Mouse (Mus musculus): ENCODE results near the gene Naa35. TPM values are rescaled to one million over a fixed set of nuclear protein-coding genes. Genes with fewer than 3 reads are reported as not detected.

Gene Naa35
- polyA plus RNA-seq, 1 experiment: 16.2 TPM

DNA sequence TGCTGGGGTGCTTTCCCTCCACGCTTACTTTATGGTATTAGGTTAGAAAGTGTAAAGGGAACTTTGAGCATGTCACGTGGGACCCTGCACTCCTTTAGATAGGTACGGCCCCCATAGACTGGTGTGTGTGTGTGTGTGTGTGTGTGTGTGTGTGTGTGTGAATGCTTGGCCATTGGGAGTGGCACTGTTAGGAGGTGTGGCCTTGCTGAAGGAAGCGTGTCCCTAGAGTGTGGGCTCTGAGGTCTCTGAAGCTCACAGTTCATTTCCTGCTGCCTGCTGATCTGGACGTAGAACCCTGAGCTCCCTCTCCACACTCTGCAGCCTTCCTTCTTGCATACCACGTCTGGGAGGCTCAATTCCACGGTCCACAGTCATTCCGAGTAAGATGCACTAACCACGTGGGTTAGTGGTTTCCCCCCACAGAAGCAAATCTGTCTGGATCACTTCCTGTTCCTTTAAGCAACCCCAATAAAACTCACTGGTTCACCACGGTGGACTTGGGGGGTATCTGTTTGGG is 71.3 kb downstream of the Naa35 start:
- TF ChIP-seq POLR2A (IDR thresholded peaks at IDR 0.05; ENCODE audit: low read depth, low read length) (peak; percentile 35; the same call in 1 of the 2 replicates), CTCF (IDR thresholded peaks at IDR 0.05; ENCODE audit: extremely low read depth, insufficient read depth, insufficient read length, insufficient replicate concordance) (no peak)
- Histone ChIP-seq H3K4me1 (ENCODE audit: control insufficient read depth, insufficient read depth, insufficient read length) (peaks cover 16% of the 10 kb centered on the region), H3K4me3 (ENCODE audit: extremely low read depth, insufficient read depth, insufficient read length) (peak overlapping the region; percentile 7; the same call in 1 of the 2 replicates), H3K36me3 (ENCODE audit: control insufficient read depth, insufficient read depth, low read length) (no peaks in the 10 kb centered on the region), H3K27ac (ENCODE audit: insufficient read depth, low read length) (peak overlapping the region; percentile 55), H3K27me3 (ENCODE audit: control insufficient read depth, insufficient read depth, low read length) (no peaks in the 10 kb centered on the region)
- peak; percentile 56 to 70 for DNase-seq (ENCODE audit: low read depth in 1 of 2, low spot score in 2 of 2)
- WGBS: 4% methylated on average over 10 of the region's 10 CpGs

DNA sequence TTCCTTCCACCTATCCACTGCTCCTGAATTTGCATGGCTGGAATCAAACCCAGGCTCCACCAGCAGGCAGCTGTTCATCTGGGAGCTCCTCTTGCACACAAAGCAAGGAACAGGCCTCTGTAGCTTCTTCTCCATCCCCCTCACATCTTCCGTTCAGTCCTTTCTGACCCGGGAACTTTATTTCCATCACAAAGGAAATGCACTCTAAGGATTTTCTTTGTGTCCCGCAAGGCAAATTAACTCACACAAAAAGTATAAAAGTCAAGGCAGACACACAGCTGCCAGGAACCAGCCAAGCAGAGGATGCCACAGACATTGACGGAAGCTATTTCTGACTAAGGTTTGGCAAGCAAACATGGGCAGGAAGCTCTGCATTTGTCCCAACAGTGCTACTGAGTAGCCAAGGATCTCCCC is 71.9 kb downstream of the Naa35 start:
- TF ChIP-seq POLR2A (IDR thresholded peaks at IDR 0.05; ENCODE audit: low read depth, low read length) (no peak), CTCF (IDR thresholded peaks at IDR 0.05; ENCODE audit: extremely low read depth, insufficient read depth, insufficient read length, insufficient replicate concordance) (no peak)
- no peak for DNase-seq (ENCODE audit: low read depth in 1 of 2, low spot score in 2 of 2)
- Histone ChIP-seq H3K36me3 (ENCODE audit: control insufficient read depth, insufficient read depth, low read length) (0 out of 2 replicates have a peak, but pooled peaks cover 2% of the 10 kb centered on the region), H3K27me3 (ENCODE audit: control insufficient read depth, insufficient read depth, low read length) (no peaks in the 10 kb centered on the region), H3K27ac (ENCODE audit: insufficient read depth, low read length) (peak overlapping the region; percentile 55), H3K4me3 (ENCODE audit: extremely low read depth, insufficient read depth, insufficient read length) (no peak overlapping the region), H3K4me1 (ENCODE audit: control insufficient read depth, insufficient read depth, insufficient read length) (peaks cover 16% of the 10 kb centered on the region)
- WGBS: 29% methylated on average over 4 of the region's 4 CpGs

DNA sequence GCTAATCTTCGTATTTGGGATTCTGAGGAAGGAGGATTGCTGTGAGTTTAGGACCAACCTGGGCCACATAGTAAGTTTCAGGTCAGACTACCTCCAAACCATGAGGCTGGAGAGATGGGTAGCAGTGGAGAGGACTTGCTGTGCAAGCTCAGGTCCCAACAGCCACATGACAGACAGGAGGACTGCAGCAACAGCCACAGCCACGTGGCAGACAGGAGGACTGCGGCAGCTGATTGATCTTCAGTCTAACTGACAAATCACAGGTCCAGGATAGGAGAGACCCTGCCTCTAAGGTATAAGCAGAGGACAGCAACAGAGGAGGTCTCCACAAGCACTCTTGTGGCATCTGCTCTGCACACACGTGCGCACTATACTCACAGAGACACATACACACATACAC is 72.7 kb downstream of the Naa35 start:
- 0 out of 2 replicates have a peak, but pooled peaks cover 2% of the 10 kb centered on the region for H3K36me3 ChIP-seq (ENCODE audit: control insufficient read depth, insufficient read depth, low read length)
- no peak for TF ChIP-seq POLR2A (IDR thresholded peaks at IDR 0.05; ENCODE audit: low read depth, low read length)
- no peak for TF ChIP-seq CTCF (IDR thresholded peaks at IDR 0.05; ENCODE audit: extremely low read depth, insufficient read depth, insufficient read length, insufficient replicate concordance)
- DNase-seq (ENCODE audit: low read depth in 1 of 2, low spot score in 2 of 2): no peak
- H3K4me3 ChIP-seq (ENCODE audit: extremely low read depth, insufficient read depth, insufficient read length): no peak overlapping the region
- whole genome bisulfite sequencing: 80% methylated on average over 5 of the region's 5 CpGs
- no peak overlapping the region for H3K27ac ChIP-seq (ENCODE audit: insufficient read depth, low read length)
- H3K4me1 ChIP-seq (ENCODE audit: control insufficient read depth, insufficient read depth, insufficient read length): peaks cover 16% of the 10 kb centered on the region
- H3K27me3 ChIP-seq (ENCODE audit: control insufficient read depth, insufficient read depth, low read length): no peaks in the 10 kb centered on the region

DNA sequence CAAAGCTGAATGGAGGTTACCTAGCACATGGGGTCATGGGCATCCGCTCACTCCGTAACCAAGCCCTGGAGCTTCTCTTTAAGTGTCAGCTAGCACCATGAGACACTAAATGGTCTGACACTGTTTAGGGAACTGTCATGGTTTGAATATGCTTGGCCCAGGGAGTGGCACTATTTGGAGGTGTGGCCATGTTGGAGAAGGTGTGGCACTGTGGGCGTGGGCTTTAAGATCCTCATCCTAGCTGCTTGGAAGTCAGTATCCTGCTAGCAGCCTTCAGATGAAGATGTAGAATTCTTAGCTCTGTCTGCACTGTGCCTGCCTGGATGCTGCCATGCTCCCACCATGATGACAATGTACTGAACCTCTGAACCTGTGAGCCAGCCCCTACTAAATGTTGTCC is 75.3 kb downstream of the Naa35 start:
- H3K27me3 ChIP-seq (ENCODE audit: control insufficient read depth, insufficient read depth, low read length): no peaks in the 10 kb centered on the region
- H3K4me3 ChIP-seq (ENCODE audit: extremely low read depth, insufficient read depth, insufficient read length): no peak overlapping the region
- no peak for DNase-seq (ENCODE audit: low read depth in 1 of 2, low spot score in 2 of 2)
- peaks cover 9% of the 10 kb centered on the region for H3K36me3 ChIP-seq (ENCODE audit: control insufficient read depth, insufficient read depth, low read length)
- TF ChIP-seq CTCF (IDR thresholded peaks at IDR 0.05; ENCODE audit: extremely low read depth, insufficient read depth, insufficient read length, insufficient replicate concordance) (no peak), POLR2A (IDR thresholded peaks at IDR 0.05; ENCODE audit: low read depth, low read length) (no peak)
- no peak overlapping the region for H3K27ac ChIP-seq (ENCODE audit: insufficient read depth, low read length)
- 98% methylated on average over 3 of the region's 3 CpGs for WGBS
- peaks cover 13% of the 10 kb centered on the region for H3K4me1 ChIP-seq (ENCODE audit: control insufficient read depth, insufficient read depth, insufficient read length)

DNA sequence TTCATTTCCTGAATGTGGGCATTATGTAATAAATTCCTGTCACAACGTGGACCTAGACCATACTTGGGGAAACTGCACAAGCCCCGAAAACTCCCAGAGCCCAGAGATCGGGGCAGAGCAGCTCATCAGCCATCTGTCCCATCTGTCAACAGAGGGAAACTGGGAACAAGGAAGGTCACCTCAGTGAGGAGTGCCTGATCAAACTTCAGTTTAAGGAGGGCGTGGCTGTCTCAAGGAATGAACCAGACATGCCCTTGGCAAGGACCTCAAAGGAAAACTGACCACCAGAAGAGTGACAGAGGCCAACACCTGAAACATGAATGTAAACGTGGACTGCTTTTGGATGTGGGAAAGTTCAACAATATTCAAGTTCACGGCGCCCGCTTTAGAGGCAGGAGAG is 76.3 kb downstream of the Naa35 start:
- H3K4me3 ChIP-seq (ENCODE audit: extremely low read depth, insufficient read depth, insufficient read length): no peak overlapping the region
- no peaks in the 10 kb centered on the region for H3K27me3 ChIP-seq (ENCODE audit: control insufficient read depth, insufficient read depth, low read length)
- TF ChIP-seq POLR2A (IDR thresholded peaks at IDR 0.05; ENCODE audit: low read depth, low read length) (no peak), CTCF (IDR thresholded peaks at IDR 0.05; ENCODE audit: extremely low read depth, insufficient read depth, insufficient read length, insufficient replicate concordance) (no peak)
- 88% methylated on average over 8 of the region's 8 CpGs for WGBS
- peaks cover 7% of the 10 kb centered on the region; the same call in 1 of the 2 replicates for H3K4me1 ChIP-seq (ENCODE audit: control insufficient read depth, insufficient read depth, insufficient read length)
- H3K36me3 ChIP-seq (ENCODE audit: control insufficient read depth, insufficient read depth, low read length): peaks cover 9% of the 10 kb centered on the region
- no peak for DNase-seq (ENCODE audit: low read depth in 1 of 2, low spot score in 2 of 2)
- H3K27ac ChIP-seq (ENCODE audit: insufficient read depth, low read length): no peak overlapping the region

DNA sequence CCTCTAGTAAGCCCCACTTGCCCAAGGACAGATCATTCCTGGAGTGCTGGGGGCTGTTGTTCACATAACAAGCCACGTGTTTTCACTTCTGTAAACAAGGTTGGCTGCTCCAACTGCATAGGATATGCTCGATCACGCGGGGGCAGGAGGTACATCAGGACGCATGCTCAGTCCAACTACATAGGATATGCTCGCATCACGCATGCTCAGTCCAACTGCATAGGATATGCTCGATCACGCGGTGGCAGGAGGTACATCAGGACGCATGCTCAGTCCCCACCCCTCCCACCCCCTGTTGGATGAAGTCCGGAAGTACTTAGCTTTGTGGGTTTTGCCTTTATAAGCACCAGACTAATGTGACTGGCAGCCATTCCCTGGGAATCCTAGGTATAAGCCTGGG is 76.9 kb downstream of the Naa35 start:
- Histone ChIP-seq H3K27me3 (ENCODE audit: control insufficient read depth, insufficient read depth, low read length) (no peaks in the 10 kb centered on the region), H3K4me1 (ENCODE audit: control insufficient read depth, insufficient read depth, insufficient read length) (peaks cover 4% of the 10 kb centered on the region; the same call in 1 of the 2 replicates), H3K4me3 (ENCODE audit: extremely low read depth, insufficient read depth, insufficient read length) (no peak overlapping the region), H3K27ac (ENCODE audit: insufficient read depth, low read length) (no peak overlapping the region), H3K36me3 (ENCODE audit: control insufficient read depth, insufficient read depth, low read length) (peaks cover 9% of the 10 kb centered on the region)
- WGBS: 94% methylated on average over 12 of the region's 12 CpGs
- TF ChIP-seq CTCF (IDR thresholded peaks at IDR 0.05; ENCODE audit: extremely low read depth, insufficient read depth, insufficient read length, insufficient replicate concordance) (no peak), POLR2A (IDR thresholded peaks at IDR 0.05; ENCODE audit: low read depth, low read length) (no peak)
- DNase-seq (ENCODE audit: low read depth in 1 of 2, low spot score in 2 of 2): no peak

DNA sequence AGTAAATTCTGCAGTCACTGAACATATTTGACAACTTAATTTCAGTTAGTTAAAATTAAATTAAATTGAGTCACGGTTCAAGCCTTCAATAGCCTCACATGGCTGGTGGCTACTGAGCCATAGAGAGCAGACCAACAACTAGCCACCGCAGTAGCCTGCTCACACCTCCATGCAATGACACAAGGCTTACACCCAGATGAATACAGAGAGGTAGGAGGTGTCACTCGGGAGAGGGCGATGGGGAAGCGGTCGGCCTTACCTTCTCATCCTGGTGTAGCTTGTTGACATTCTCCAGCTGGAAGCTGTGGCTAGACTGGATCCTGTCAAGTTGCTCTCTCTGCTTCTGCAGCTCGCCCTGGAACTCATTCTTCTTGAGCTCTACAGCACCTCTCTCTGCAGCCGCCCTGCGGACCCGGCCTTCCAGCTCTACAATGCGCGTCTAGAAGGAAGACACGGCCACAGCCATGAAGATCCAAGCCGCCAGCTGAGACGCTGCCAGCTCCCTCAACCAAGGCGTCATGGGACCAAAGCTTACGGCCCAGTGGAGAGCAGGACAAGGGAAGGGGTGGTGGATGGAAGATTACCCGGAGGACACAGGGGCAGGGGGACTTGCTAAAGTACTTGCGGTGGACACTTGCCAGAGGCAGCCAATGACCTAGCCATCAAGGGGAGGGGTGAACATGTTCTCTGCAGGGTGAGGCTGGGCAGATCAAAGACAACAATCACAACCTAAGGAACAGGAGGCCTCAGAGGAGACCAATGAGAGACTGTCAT is 79.1 kb downstream of the Naa35 start:
- H3K4me3 ChIP-seq (ENCODE audit: extremely low read depth, insufficient read depth, insufficient read length): no peak overlapping the region
- WGBS: 96% methylated on average over 19 of the region's 19 CpGs
- H3K36me3 ChIP-seq (ENCODE audit: control insufficient read depth, insufficient read depth, low read length): peaks cover 9% of the 10 kb centered on the region
- H3K27ac ChIP-seq (ENCODE audit: insufficient read depth, low read length): no peak overlapping the region
- H3K4me1 ChIP-seq (ENCODE audit: control insufficient read depth, insufficient read depth, insufficient read length): peaks cover 9% of the 10 kb centered on the region; the same call in 1 of the 2 replicates
- H3K27me3 ChIP-seq (ENCODE audit: control insufficient read depth, insufficient read depth, low read length): no peaks in the 10 kb centered on the region
- DNase-seq (ENCODE audit: low read depth in 1 of 2, low spot score in 2 of 2): no peak
- TF ChIP-seq POLR2A (IDR thresholded peaks at IDR 0.05; ENCODE audit: low read depth, low read length) (no peak), CTCF (IDR thresholded peaks at IDR 0.05; ENCODE audit: extremely low read depth, insufficient read depth, insufficient read length, insufficient replicate concordance) (no peak)
